Mouse (Mus musculus) embryonic facial prominence, embryonic 14.5 days (tissue): ENCODE data around the gene Btnl4. TPM values are rescaled to one million over a fixed set of nuclear protein-coding genes. Genes with fewer than 3 reads are reported as not detected.
A peak's percentile ranks its signal among the peaks of the same experiment; 100 is the strongest.
"Not testable (repeated sequence)": the region's sequence is repeated elsewhere in the genome, so short reads cannot be mapped to it uniquely, and the experiment has no call there.

Experiments used
- ATAC-seq: fragments of 200-750 bp; cut with Nextera tagmentation; 2 replicates; pipeline ENCODE4 v1.8.0; 2017; ENCODE audit warnings: low read depth, moderate number of reproducible peaks, moderate TSS enrichment
- DNase-seq: peaks from one replicate; pipeline ENCODE4 v3.0.0-alpha.2; 2015; ENCODE audit warnings: low spot score
- H3K27ac ChIP-seq: fragments of 300-500 bp; sonication (generic); replicated peaks from 2 replicates; pipeline ENCODE4 v1.5.1; 2014; ENCODE audit warnings: low read depth, mild to moderate bottlenecking, low read length, moderate library complexity
- H3K27me3 ChIP-seq: fragments of 300-500 bp; sonication (generic); replicated peaks from 2 replicates; pipeline ENCODE4 v1.6.1; 2014; ENCODE audit warnings: low read length; ENCODE audit not compliant: control insufficient read depth, insufficient read depth
- H3K36me3 ChIP-seq: fragments of 300-500 bp; sonication (generic); 2 replicates; pipeline ENCODE4 v1.6.1; 2014; ENCODE audit warnings: low read length, mixed read lengths; ENCODE audit not compliant: control insufficient read depth, insufficient read depth
- H3K4me1 ChIP-seq: fragments of 300-500 bp; sonication (generic); 2 replicates; pipeline ENCODE4 v1.6.1; 2014; ENCODE audit warnings: antibody characterized with exemption, low read length; ENCODE audit not compliant: control insufficient read depth, insufficient read depth
- H3K4me2 ChIP-seq: fragments of 300-500 bp; sonication (generic); 2 replicates; pipeline ENCODE4 v1.6.1; 2014; ENCODE audit warnings: low read depth, mild to moderate bottlenecking, low read length, moderate library complexity, mixed read lengths
- H3K4me3 ChIP-seq: fragments of 300-500 bp; sonication (generic); 2 replicates; pipeline ENCODE4 v1.5.1; 2014; ENCODE audit warnings: low read depth, mild to moderate bottlenecking, low read length
- H3K9ac ChIP-seq: fragments of 300-500 bp; sonication (generic); 2 replicates; pipeline ENCODE4 v1.6.1; 2014; ENCODE audit warnings: low read depth, mild to moderate bottlenecking, low read length, moderate library complexity, mixed read lengths
- H3K9me3 ChIP-seq: fragments of 300-500 bp; sonication (generic); 2 replicates; pipeline ENCODE4 v1.6.1; 2016; ENCODE audit warnings: low read length; ENCODE audit not compliant: control insufficient read depth
- WGBS: fragments of 180-500 bp; shearing (Covaris S2); extraction: QIAGEN DNeasy Blood & Tissue Kit; methylation state at CpG from one replicate; pipeline ENCODE4 v1.1.7; 2014; 5-methylcytosine and 5-hydroxymethylcytosine counted together
- polyA plus RNA-seq: library from polyadenylated mRNA; unstranded; fragments of >200 nt; fragmentation: Nextera tagmentation; extraction: Ambion mirVana; gene quantifications from 2 replicates; pipeline ENCODE4 v1.2.1, GENCODE M21; 2014

The Btnl4 gene
- not detected in 2 replicates for polyA plus RNA-seq

- H3K4me1 ChIP-seq, ATAC-seq, H3K27me3 ChIP-seq, H3K4me3 ChIP-seq, H3K4me2 ChIP-seq, H3K9me3 ChIP-seq, H3K27ac ChIP-seq, H3K9ac ChIP-seq, H3K36me3 ChIP-seq, DNase-seq: not testable (repeated sequence)
- 68% methylated on average over 4 of the region's 5 CpGs for WGBS
Measured at GRCm38 (mm10) chr17:34477238-34478013, at the start of gene Btnl4. Gene Btnl4 (minus strand): TSS chr17:34477318.

GRCm38 (mm10) chr17:34519001-34519400 lies 41.9 kb upstream of the Btnl4 start:
- Histone ChIP-seq H3K36me3 (no peaks in the 10 kb centered on the region), H3K9me3 (no peaks in the 10 kb centered on the region), H3K27ac (no peak overlapping the region), H3K4me2 (no peak overlapping the region), H3K4me1 (no peaks in the 10 kb centered on the region), H3K4me3 (no peak overlapping the region), H3K9ac (no peak overlapping the region), H3K27me3 (no peaks in the 10 kb centered on the region)
- 71% methylated on average over 1 of the region's 1 CpGs for WGBS
- DNase-seq (no peak), ATAC-seq (no peak)

- DNase-seq, H3K4me3 ChIP-seq, H3K27me3 ChIP-seq, H3K4me2 ChIP-seq, H3K4me1 ChIP-seq, ATAC-seq, H3K36me3 ChIP-seq, H3K27ac ChIP-seq, H3K9ac ChIP-seq, H3K9me3 ChIP-seq: not testable (repeated sequence)
- 75% methylated on average over 3 of the region's 3 CpGs for WGBS
Measured at GRCm38 (mm10) chr17:34518571-34518970, 41.5 kb upstream of the Btnl4 start.

GRCm38 (mm10) chr17:34517795-34518194 lies 40.7 kb upstream of the Btnl4 start:
- Histone ChIP-seq H3K4me1 (no peaks in the 10 kb centered on the region), H3K36me3 (no peaks in the 10 kb centered on the region), H3K9me3 (no peaks in the 10 kb centered on the region), H3K27ac (no peak overlapping the region), H3K27me3 (no peaks in the 10 kb centered on the region), H3K4me2 (no peak overlapping the region), H3K9ac (no peak overlapping the region), H3K4me3 (no peak overlapping the region)
- DNase-seq (no peak), ATAC-seq (no peak)
- 90% methylated on average over 4 of the region's 4 CpGs for WGBS

- Histone ChIP-seq H3K36me3 (no peaks in the 10 kb centered on the region), H3K4me3 (no peak within 1 kb of the TSS), H3K27ac (no peak within 1 kb of the TSS), H3K4me2 (no peak within 1 kb of the TSS), H3K9ac (no peak within 1 kb of the TSS), H3K9me3 (no peaks in the 10 kb centered on the region), H3K4me1 (no peaks in the 10 kb centered on the region), H3K27me3 (no peaks in the 10 kb centered on the region)
- whole genome bisulfite sequencing: 86% methylated on average over 4 of the region's 4 CpGs
- ATAC-seq (no peak), DNase-seq (no peak)
Measured at GRCm38 (mm10) chr17:34517252-34517651, 40.1 kb upstream of the Btnl4 start, which contains the start of gene Btnl6. Gene Btnl6 (minus strand): TSS chr17:34517352.

GRCm38 (mm10) chr17:34516514-34516913 lies 39.4 kb upstream of the Btnl4 start:
- H3K9ac ChIP-seq: no peak overlapping the region
- no peaks in the 10 kb centered on the region for H3K4me1 ChIP-seq
- H3K27ac ChIP-seq: no peak overlapping the region
- ATAC-seq (no peak), DNase-seq (no peak)
- no peak overlapping the region for H3K4me2 ChIP-seq
- no peak overlapping the region for H3K4me3 ChIP-seq
- 73% methylated on average over 2 of the region's 2 CpGs for WGBS
- no peaks in the 10 kb centered on the region for H3K9me3 ChIP-seq
- no peaks in the 10 kb centered on the region for H3K27me3 ChIP-seq
- H3K36me3 ChIP-seq: no peaks in the 10 kb centered on the region

- H3K9me3 ChIP-seq, ATAC-seq, H3K4me3 ChIP-seq, H3K27ac ChIP-seq, H3K36me3 ChIP-seq, H3K4me1 ChIP-seq, H3K4me2 ChIP-seq, H3K9ac ChIP-seq, H3K27me3 ChIP-seq: not testable (repeated sequence)
- peak; percentile 6 for DNase-seq
- 69% methylated on average over 1 of the region's 1 CpGs for WGBS
Measured at GRCm38 (mm10) chr17:34511723-34512122, 34.6 kb upstream of the Btnl4 start.

GRCm38 (mm10) chr17:34507591-34507990 lies 30.5 kb upstream of the Btnl4 start:
- no peak overlapping the region for H3K4me2 ChIP-seq
- H3K4me1 ChIP-seq: no peaks in the 10 kb centered on the region
- H3K9me3 ChIP-seq: no peaks in the 10 kb centered on the region
- H3K9ac ChIP-seq: no peak overlapping the region
- H3K4me3 ChIP-seq: no peak overlapping the region
- H3K27me3 ChIP-seq: no peaks in the 10 kb centered on the region
- no peaks in the 10 kb centered on the region for H3K36me3 ChIP-seq
- no peak for DNase-seq
- H3K27ac ChIP-seq: no peak overlapping the region
- ATAC-seq: no peak

- H3K9me3 ChIP-seq, H3K27me3 ChIP-seq, H3K27ac ChIP-seq, DNase-seq, H3K4me3 ChIP-seq, H3K4me2 ChIP-seq, H3K4me1 ChIP-seq, H3K36me3 ChIP-seq, H3K9ac ChIP-seq, ATAC-seq: not testable (repeated sequence)
- 86% methylated on average over 2 of the region's 4 CpGs for WGBS
Measured at GRCm38 (mm10) chr17:34497726-34498125, 20.6 kb upstream of the Btnl4 start.
